Mouse (Mus musculus): ENCODE measurements around the gene Ece2. TPM values are rescaled to one million over a fixed set of nuclear protein-coding genes. Genes with fewer than 3 reads are reported as not detected.

Gene Ece2
- polyA plus RNA-seq, 1 experiment from 2014 or later: 7.1 TPM

GRCm38 (mm10) chr16:20672965-20673705 is 43.5 kb downstream of the Ece2 start:
- Histone ChIP-seq H3K36me3 (ENCODE audit: poor library complexity, severe bottlenecking) (peaks cover 41% of the 10 kb centered on the region), H3K4me1 (peaks cover 35% of the 10 kb centered on the region), H3K4me2 (peak overlapping the region; percentile 96), H3K9me3 (replicated peaks) (no peaks in the 10 kb centered on the region), H3K27ac (peak overlapping the region; percentile 90), H3K9ac (peak overlapping the region; percentile 97), H3K27me3 (no peaks in the 10 kb centered on the region), H3K4me3 (peak overlapping the region; percentile 97)
- ATAC-seq: peak; percentile 87
- WGBS: under 1% methylated on average over 23 of the region's 78 CpGs

GRCm38 (mm10) chr16:20673706-20674303 is 44.2 kb downstream of the Ece2 start:
- Histone ChIP-seq H3K4me2 (peak overlapping the region; percentile 96), H3K36me3 (ENCODE audit: poor library complexity, severe bottlenecking) (peaks cover 47% of the 10 kb centered on the region), H3K27ac (0 out of 2 replicates have a peak overlapping the region, but pooled peaks have one; percentile 90), H3K9me3 (replicated peaks) (no peaks in the 10 kb centered on the region), H3K27me3 (no peaks in the 10 kb centered on the region), H3K4me3 (peak overlapping the region; percentile 97), H3K9ac (peak overlapping the region; percentile 97), H3K4me1 (peaks cover 35% of the 10 kb centered on the region)
- no peak for ATAC-seq
- 10% methylated on average over 14 of the region's 14 CpGs for WGBS

- H3K36me3 ChIP-seq (ENCODE audit: poor library complexity, severe bottlenecking): peaks cover 61% of the 10 kb centered on the region
- peaks cover 35% of the 10 kb centered on the region for H3K4me1 ChIP-seq
- no peak overlapping the region for H3K9ac ChIP-seq
- 94% methylated on average over 6 of the region's 6 CpGs for WGBS
- H3K27ac ChIP-seq: no peak overlapping the region
- H3K4me3 ChIP-seq: 0 out of 2 replicates have a peak overlapping the region, but pooled peaks have one; percentile 1
- no peak for ATAC-seq
- no peaks in the 10 kb centered on the region for H3K9me3 ChIP-seq (replicated peaks)
- no peak overlapping the region for H3K4me2 ChIP-seq
- no peaks in the 10 kb centered on the region for H3K27me3 ChIP-seq
Observed at GRCm38 (mm10) chr16:20675213-20675612, 45.6 kb downstream of the Ece2 start.

- no peak overlapping the region for H3K4me3 ChIP-seq
- ATAC-seq: no peak
- H3K27ac ChIP-seq: no peak overlapping the region
- H3K9me3 ChIP-seq (replicated peaks): no peaks in the 10 kb centered on the region
- H3K4me1 ChIP-seq: peaks cover 35% of the 10 kb centered on the region
- H3K9ac ChIP-seq: no peak overlapping the region
- 92% methylated on average over 4 of the region's 4 CpGs for WGBS
- peaks cover 76% of the 10 kb centered on the region for H3K36me3 ChIP-seq (ENCODE audit: poor library complexity, severe bottlenecking)
- H3K27me3 ChIP-seq: no peaks in the 10 kb centered on the region
- no peak overlapping the region for H3K4me2 ChIP-seq
Observed at GRCm38 (mm10) chr16:20676702-20677101, 47.1 kb downstream of the Ece2 start.

DNA sequence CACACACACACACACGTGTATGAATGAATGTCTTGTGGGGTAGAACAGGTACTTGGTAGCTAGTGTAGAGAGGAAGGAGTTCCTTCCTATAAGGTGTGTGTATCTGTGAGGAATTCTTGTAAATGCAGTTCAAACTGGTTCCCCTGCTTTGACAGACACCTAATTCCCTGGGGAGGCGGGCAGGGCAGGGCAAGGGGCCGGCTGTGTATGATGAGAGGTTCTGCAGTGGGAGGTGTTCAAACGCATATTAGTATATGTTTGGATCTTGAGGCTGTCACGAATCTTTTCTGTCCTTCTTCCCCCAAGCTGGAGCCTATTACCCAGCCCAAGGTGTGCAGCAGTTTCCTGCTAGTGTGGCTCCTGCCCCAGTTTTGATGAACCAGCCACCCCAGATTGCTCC is 47.8 kb downstream of the Ece2 start:
- H3K27ac ChIP-seq: no peak overlapping the region
- peaks cover 83% of the 10 kb centered on the region for H3K36me3 ChIP-seq (ENCODE audit: poor library complexity, severe bottlenecking)
- no peak overlapping the region for H3K4me3 ChIP-seq
- H3K9ac ChIP-seq: no peak overlapping the region
- H3K27me3 ChIP-seq: no peaks in the 10 kb centered on the region
- 91% methylated on average over 5 of the region's 5 CpGs for WGBS
- H3K4me2 ChIP-seq: no peak overlapping the region
- peaks cover 29% of the 10 kb centered on the region for H3K4me1 ChIP-seq
- no peak for ATAC-seq
- H3K9me3 ChIP-seq (replicated peaks): no peaks in the 10 kb centered on the region

DNA sequence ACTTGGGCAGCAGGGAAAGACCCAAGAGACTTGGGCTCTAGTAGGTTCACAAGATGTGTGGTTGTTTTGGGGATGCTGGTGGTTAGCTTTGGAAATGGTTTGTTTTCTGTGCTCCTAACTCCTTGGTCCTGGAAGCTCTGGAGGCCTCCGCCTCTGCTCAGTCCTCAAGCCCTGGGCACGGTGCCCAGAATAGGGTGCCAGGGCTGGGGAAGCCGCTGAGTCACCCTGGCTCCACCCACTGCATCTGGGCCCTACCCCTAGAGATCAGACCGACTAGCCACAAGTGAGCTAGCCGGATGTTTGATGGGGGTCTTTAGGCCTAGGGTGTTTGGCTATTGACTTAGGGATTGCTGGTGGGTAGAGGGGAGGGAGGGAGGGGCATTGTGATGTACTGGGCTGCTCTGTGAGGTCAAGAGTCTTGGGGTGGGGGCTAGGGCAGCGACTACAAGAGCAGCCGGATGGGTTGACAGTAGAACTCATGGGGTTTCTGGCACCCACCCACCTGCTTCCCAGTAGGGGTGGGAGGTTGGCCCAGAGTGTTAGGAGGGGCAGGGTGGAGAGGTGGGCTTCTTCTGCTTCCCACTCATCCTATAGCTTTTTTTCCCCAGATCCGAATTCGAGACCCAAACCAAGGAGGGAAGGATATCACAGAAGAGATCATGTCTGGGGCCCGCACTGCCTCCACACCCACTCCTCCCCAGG is 48.5 kb downstream of the Ece2 start:
- no peak overlapping the region for H3K9ac ChIP-seq
- H3K4me3 ChIP-seq: no peak overlapping the region
- no peaks in the 10 kb centered on the region for H3K27me3 ChIP-seq
- H3K4me2 ChIP-seq: no peak overlapping the region
- peaks cover 91% of the 10 kb centered on the region for H3K36me3 ChIP-seq (ENCODE audit: poor library complexity, severe bottlenecking)
- ATAC-seq: no peak
- H3K9me3 ChIP-seq (replicated peaks): no peaks in the 10 kb centered on the region
- no peak overlapping the region for H3K27ac ChIP-seq
- peaks cover 29% of the 10 kb centered on the region for H3K4me1 ChIP-seq
- WGBS: 71% methylated on average over 10 of the region's 10 CpGs

DNA sequence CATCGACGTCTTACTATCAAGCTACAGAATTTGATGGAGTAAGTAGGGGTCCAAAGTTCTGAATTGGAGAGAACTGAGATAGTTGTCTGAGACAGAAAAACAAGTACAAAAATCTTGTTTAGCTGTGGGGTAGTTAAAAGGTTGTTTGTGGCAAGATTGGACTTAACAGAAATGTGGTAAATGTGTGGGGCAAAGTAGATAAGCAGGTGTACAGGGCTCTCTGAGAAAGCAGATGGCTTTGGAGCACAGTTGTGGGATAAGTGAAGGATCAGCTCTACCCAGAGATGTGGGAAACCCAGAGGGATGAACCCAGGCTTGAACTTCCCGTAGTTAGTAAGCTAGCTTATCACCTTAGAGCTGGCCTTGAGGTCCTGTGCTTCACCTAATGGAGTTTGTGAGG is 61.1 kb downstream of the Ece2 start:
- ATAC-seq: no peak
- no peak overlapping the region for H3K9ac ChIP-seq
- H3K27ac ChIP-seq: no peak overlapping the region
- peaks cover 31% of the 10 kb centered on the region for H3K4me1 ChIP-seq
- 91% methylated on average over 3 of the region's 3 CpGs for WGBS
- H3K9me3 ChIP-seq (replicated peaks): no peaks in the 10 kb centered on the region
- peaks cover 63% of the 10 kb centered on the region for H3K36me3 ChIP-seq (ENCODE audit: poor library complexity, severe bottlenecking)
- H3K4me2 ChIP-seq: no peak overlapping the region
- no peaks in the 10 kb centered on the region for H3K27me3 ChIP-seq
- no peak overlapping the region for H3K4me3 ChIP-seq

GRCm38 (mm10) chr16:20691617-20692016 is 62.0 kb downstream of the Ece2 start:
- Histone ChIP-seq H3K36me3 (ENCODE audit: poor library complexity, severe bottlenecking) (peaks cover 55% of the 10 kb centered on the region), H3K27ac (no peak overlapping the region)
- ATAC-seq: no peak

GRCm38 (mm10) chr16:20692241-20692965 is 62.8 kb downstream of the Ece2 start:
- H3K27me3 ChIP-seq: no peaks in the 10 kb centered on the region
- H3K9ac ChIP-seq: peak overlapping the region; percentile 78; the same call in 1 of the 2 replicates
- no peaks in the 10 kb centered on the region for H3K9me3 ChIP-seq (replicated peaks)
- peak overlapping the region; percentile 82 for H3K4me2 ChIP-seq
- H3K4me3 ChIP-seq: peak overlapping the region; percentile 65; the same call in 1 of the 2 replicates
- H3K4me1 ChIP-seq: peaks cover 41% of the 10 kb centered on the region
- peak overlapping the region; percentile 95 for H3K27ac ChIP-seq
- 41% methylated on average over 16 of the region's 16 CpGs for WGBS
- ATAC-seq: 0 out of 2 replicates have a peak, but pooled peaks have one; percentile 0
- H3K36me3 ChIP-seq (ENCODE audit: poor library complexity, severe bottlenecking): peaks cover 47% of the 10 kb centered on the region

More at GRCm38 (mm10) chr16:20691617-20692016, 62.0 kb downstream of the Ece2 start:
- WGBS: 69% methylated on average over 1 of the region's 1 CpGs
- Histone ChIP-seq H3K4me2 (no peak overlapping the region), H3K4me1 (peaks cover 39% of the 10 kb centered on the region), H3K4me3 (no peak overlapping the region), H3K9me3 (replicated peaks) (no peaks in the 10 kb centered on the region), H3K9ac (no peak overlapping the region), H3K27me3 (no peaks in the 10 kb centered on the region)

GRCm38 (mm10) chr16:20693111-20693701 is 63.6 kb downstream of the Ece2 start, which contains the start of gene Fam131a:
TSS of gene Fam131a (plus strand) at chr16:20693241.
- Histone ChIP-seq H3K4me2 (peak within 1 kb of the TSS; percentile 82), H3K27me3 (no peaks in the 10 kb centered on the region), H3K27ac (peak within 1 kb of the TSS; percentile 95), H3K9ac (peak within 1 kb of the TSS; percentile 78), H3K4me1 (peaks cover 41% of the 10 kb centered on the region), H3K9me3 (replicated peaks) (no peaks in the 10 kb centered on the region), H3K4me3 (peak within 1 kb of the TSS; percentile 65), H3K36me3 (ENCODE audit: poor library complexity, severe bottlenecking) (peaks cover 39% of the 10 kb centered on the region)
- WGBS: under 1% methylated on average over 32 of the region's 37 CpGs
- ATAC-seq: peak; percentile 94

DNA sequence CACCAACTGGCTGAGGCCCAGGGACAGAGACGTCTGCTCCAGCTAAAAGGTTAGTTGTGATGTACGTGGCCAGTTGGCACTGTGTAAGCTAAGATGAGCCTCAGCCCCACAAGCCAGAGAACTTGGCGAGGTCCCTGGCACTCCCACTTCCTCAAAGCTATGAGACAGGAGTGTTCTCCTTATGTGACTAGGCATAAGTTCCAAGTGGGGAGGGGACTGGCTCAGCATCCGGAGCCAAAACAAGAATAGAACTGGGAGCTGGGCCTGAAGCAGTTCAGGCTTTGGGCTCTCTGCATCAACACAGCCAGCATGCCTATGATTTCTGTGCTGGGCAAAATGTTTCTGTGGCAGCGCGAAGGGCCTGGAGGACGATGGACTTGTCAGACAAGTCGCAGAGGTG is 65.2 kb downstream of the Ece2 start:
- no peak overlapping the region for H3K4me3 ChIP-seq
- ATAC-seq: no peak
- H3K4me1 ChIP-seq: peaks cover 41% of the 10 kb centered on the region
- peak overlapping the region; percentile 82 for H3K4me2 ChIP-seq
- H3K9me3 ChIP-seq (replicated peaks): no peaks in the 10 kb centered on the region
- no peaks in the 10 kb centered on the region for H3K27me3 ChIP-seq
- 0 out of 2 replicates have a peak overlapping the region, but pooled peaks have one; percentile 1 for H3K9ac ChIP-seq
- H3K27ac ChIP-seq: peak overlapping the region; percentile 77
- 70% methylated on average over 8 of the region's 8 CpGs for WGBS
- H3K36me3 ChIP-seq (ENCODE audit: poor library complexity, severe bottlenecking): peaks cover 38% of the 10 kb centered on the region

Measured in forebrain, embryonic 13.5 days (tissue).